Mouse (Mus musculus) liver, embryonic 13.5 days (tissue): ENCODE measurements around the gene Ap1s3. TPM values are rescaled to one million over a fixed set of nuclear protein-coding genes. Genes with fewer than 3 reads are reported as not detected.

ENCODE experiments used
- ATAC-seq: fragments of 200-750 bp; cut with Nextera tagmentation; 2 replicates; pipeline ENCODE4 v1.8.0; 2017; ENCODE audit warnings: low read depth, mild to moderate bottlenecking, moderate number of reproducible peaks, moderate library complexity
- DNase-seq: peaks from one replicate; pipeline ENCODE4 v3.0.0; 2022
- H3K27ac ChIP-seq: fragments of 300-500 bp; sonication (generic); 2 replicates; pipeline ENCODE4 v1.5.1; 2015; ENCODE audit warnings: moderate library complexity, mild to moderate bottlenecking, inconsistent platforms
- H3K27me3 ChIP-seq: fragments of 300-500 bp; sonication (generic); 2 replicates; pipeline ENCODE4 v1.6.1; 2015; ENCODE audit warnings: mild to moderate bottlenecking, inconsistent platforms
- H3K36me3 ChIP-seq: fragments of 300-500 bp; sonication (generic); 2 replicates; pipeline ENCODE4 v1.6.1; 2015; ENCODE audit warnings: mild to moderate bottlenecking, inconsistent platforms
- H3K4me1 ChIP-seq: fragments of 300-500 bp; sonication (generic); replicated peaks from 2 replicates; pipeline ENCODE4 v1.6.1; 2015; ENCODE audit warnings: inconsistent platforms
- H3K4me2 ChIP-seq: fragments of 300-500 bp; sonication (generic); 2 replicates; pipeline ENCODE4 v1.6.1; 2015; ENCODE audit warnings: inconsistent platforms, mild to moderate bottlenecking, moderate library complexity
- H3K4me3 ChIP-seq: fragments of 300-500 bp; sonication (generic); replicated peaks from 2 replicates; pipeline ENCODE4 v1.5.1; 2015; ENCODE audit warnings: mild to moderate bottlenecking, inconsistent platforms
- H3K9ac ChIP-seq: fragments of 300-500 bp; sonication (generic); 2 replicates; pipeline ENCODE4 v1.6.1; 2015; ENCODE audit warnings: mild to moderate bottlenecking, inconsistent platforms
- H3K9me3 ChIP-seq: fragments of 300-500 bp; sonication (generic); replicated peaks from 2 replicates; pipeline ENCODE4 v1.6.1; 2016; ENCODE audit warnings: inconsistent platforms
- WGBS: fragments of 180-500 bp; shearing (Covaris S2); methylation state at CpG from one replicate; pipeline ENCODE4 v1.1.7; 2015; ENCODE audit not compliant: insufficient replicate concordance; 5-methylcytosine and 5-hydroxymethylcytosine counted together
- polyA plus RNA-seq: library from polyadenylated mRNA; unstranded; fragments of >200 nt; fragmentation: Nextera tagmentation; extraction: Ambion mirVana; gene quantifications from 2 replicates; pipeline ENCODE4 v1.2.1, GENCODE M21; 2015

Gene Ap1s3
- polyA plus RNA-seq, 1 experiment from 2014 or later: 0.23 TPM

GRCm38 (mm10) chr1:79664911-79665310 is 6.9 kb downstream of the Ap1s3 start:
- Histone ChIP-seq H3K27me3 (no peaks in the 10 kb centered on the region), H3K9me3 (no peaks in the 10 kb centered on the region), H3K4me3 (no peak overlapping the region), H3K4me2 (no peak overlapping the region), H3K27ac (no peak overlapping the region), H3K36me3 (no peaks in the 10 kb centered on the region), H3K9ac (no peak overlapping the region), H3K4me1 (peaks cover 5% of the 10 kb centered on the region)
- ATAC-seq: no peak
- 63% methylated on average over 4 of the region's 4 CpGs for WGBS
- no peak for DNase-seq

GRCm38 (mm10) chr1:79659598-79659997 is 12.2 kb downstream of the Ap1s3 start:
- Histone ChIP-seq H3K27me3 (no peaks in the 10 kb centered on the region), H3K9me3 (no peaks in the 10 kb centered on the region), H3K4me3 (no peak overlapping the region), H3K4me2 (no peak overlapping the region), H3K4me1 (no peaks in the 10 kb centered on the region), H3K36me3 (no peaks in the 10 kb centered on the region), H3K27ac (no peak overlapping the region), H3K9ac (no peak overlapping the region)
- 69% methylated on average over 7 of the region's 7 CpGs for WGBS
- no peak for DNase-seq
- no peak for ATAC-seq

- Histone ChIP-seq H3K9me3 (no peaks in the 10 kb centered on the region), H3K4me1 (no peaks in the 10 kb centered on the region), H3K27me3 (no peaks in the 10 kb centered on the region), H3K27ac (no peak overlapping the region), H3K36me3 (no peaks in the 10 kb centered on the region), H3K4me2 (no peak overlapping the region), H3K4me3 (no peak overlapping the region), H3K9ac (no peak overlapping the region)
- ATAC-seq (no peak), DNase-seq (no peak)
- WGBS: 48% methylated on average over 1 of the region's 1 CpGs
Measured at GRCm38 (mm10) chr1:79657411-79657810, 14.4 kb downstream of the Ap1s3 start.

GRCm38 (mm10) chr1:79655819-79656555 is 15.8 kb downstream of the Ap1s3 start:
- no peak for ATAC-seq
- DNase-seq: no peak

GRCm38 (mm10) chr1:79654948-79655347 is 16.8 kb downstream of the Ap1s3 start:
- Histone ChIP-seq H3K9me3 (no peaks in the 10 kb centered on the region), H3K4me2 (no peak overlapping the region), H3K9ac (no peak overlapping the region), H3K36me3 (no peaks in the 10 kb centered on the region), H3K27ac (no peak overlapping the region), H3K4me1 (no peaks in the 10 kb centered on the region), H3K27me3 (no peaks in the 10 kb centered on the region), H3K4me3 (no peak overlapping the region)
- DNase-seq: no peak
- ATAC-seq: no peak
- WGBS: 92% methylated on average over 2 of the region's 2 CpGs

More at GRCm38 (mm10) chr1:79655819-79656555, 15.8 kb downstream of the Ap1s3 start:
- H3K27ac ChIP-seq: no peak overlapping the region
- H3K36me3 ChIP-seq: no peaks in the 10 kb centered on the region
- 62% methylated on average over 4 of the region's 4 CpGs for WGBS
- H3K4me3 ChIP-seq: no peak overlapping the region
- no peak overlapping the region for H3K4me2 ChIP-seq
- H3K4me1 ChIP-seq: no peaks in the 10 kb centered on the region
- H3K27me3 ChIP-seq: no peaks in the 10 kb centered on the region
- H3K9ac ChIP-seq: no peak overlapping the region
- no peaks in the 10 kb centered on the region for H3K9me3 ChIP-seq

GRCm38 (mm10) chr1:79643411-79644110 is 28.2 kb downstream of the Ap1s3 start:
- Histone ChIP-seq H3K4me3 (no peak overlapping the region), H3K36me3 (no peaks in the 10 kb centered on the region), H3K9me3 (no peaks in the 10 kb centered on the region), H3K9ac (no peak overlapping the region), H3K4me2 (no peak overlapping the region), H3K27ac (no peak overlapping the region), H3K27me3 (no peaks in the 10 kb centered on the region), H3K4me1 (peaks cover 10% of the 10 kb centered on the region)
- ATAC-seq: no peak
- no peak for DNase-seq
- WGBS: 46% methylated on average over 6 of the region's 6 CpGs

- WGBS: 69% methylated on average over 3 of the region's 3 CpGs
- no peak overlapping the region for H3K4me2 ChIP-seq
- no peaks in the 10 kb centered on the region for H3K9me3 ChIP-seq
- no peaks in the 10 kb centered on the region for H3K27me3 ChIP-seq
- no peak overlapping the region for H3K27ac ChIP-seq
- no peaks in the 10 kb centered on the region for H3K36me3 ChIP-seq
- H3K4me1 ChIP-seq: peaks cover 10% of the 10 kb centered on the region
- ATAC-seq (no peak), DNase-seq (no peak)
- no peak overlapping the region for H3K9ac ChIP-seq
- no peak overlapping the region for H3K4me3 ChIP-seq
Measured at GRCm38 (mm10) chr1:79642680-79643079, 29.1 kb downstream of the Ap1s3 start.

GRCm38 (mm10) chr1:79641355-79641754 is 30.4 kb downstream of the Ap1s3 start:
- H3K4me2 ChIP-seq: no peak overlapping the region
- no peaks in the 10 kb centered on the region for H3K27me3 ChIP-seq
- ATAC-seq (peak; percentile 84), DNase-seq (peak; percentile 29)
- no peak overlapping the region for H3K4me3 ChIP-seq
- H3K27ac ChIP-seq: no peak overlapping the region
- H3K9me3 ChIP-seq: no peaks in the 10 kb centered on the region
- WGBS: 17% methylated on average over 6 of the region's 6 CpGs
- H3K4me1 ChIP-seq: peaks cover 10% of the 10 kb centered on the region
- no peak overlapping the region for H3K9ac ChIP-seq
- no peaks in the 10 kb centered on the region for H3K36me3 ChIP-seq

GRCm38 (mm10) chr1:79640151-79640550 is 31.6 kb downstream of the Ap1s3 start:
- WGBS: 70% methylated on average over 7 of the region's 7 CpGs
- H3K4me1 ChIP-seq: peaks cover 10% of the 10 kb centered on the region
- no peak overlapping the region for H3K27ac ChIP-seq
- H3K36me3 ChIP-seq: no peaks in the 10 kb centered on the region
- H3K27me3 ChIP-seq: no peaks in the 10 kb centered on the region
- no peak overlapping the region for H3K4me2 ChIP-seq
- DNase-seq: no peak
- no peak overlapping the region for H3K9ac ChIP-seq
- no peaks in the 10 kb centered on the region for H3K9me3 ChIP-seq
- no peak for ATAC-seq
- no peak overlapping the region for H3K4me3 ChIP-seq

- WGBS: 71% methylated on average over 5 of the region's 5 CpGs
- no peak overlapping the region for H3K27ac ChIP-seq
- no peaks in the 10 kb centered on the region for H3K36me3 ChIP-seq
- no peak for ATAC-seq
- no peaks in the 10 kb centered on the region for H3K9me3 ChIP-seq
- no peak overlapping the region for H3K9ac ChIP-seq
- DNase-seq: no peak
- H3K27me3 ChIP-seq: no peaks in the 10 kb centered on the region
- no peak overlapping the region for H3K4me2 ChIP-seq
- no peak overlapping the region for H3K4me3 ChIP-seq
- peaks cover 10% of the 10 kb centered on the region for H3K4me1 ChIP-seq
Measured at GRCm38 (mm10) chr1:79639683-79640082, 32.1 kb downstream of the Ap1s3 start.

- no peak overlapping the region for H3K4me3 ChIP-seq
- H3K36me3 ChIP-seq: no peaks in the 10 kb centered on the region
- ATAC-seq (no peak), DNase-seq (no peak)
- 71% methylated on average over 6 of the region's 6 CpGs for WGBS
- no peak overlapping the region for H3K4me2 ChIP-seq
- no peaks in the 10 kb centered on the region for H3K27me3 ChIP-seq
- no peaks in the 10 kb centered on the region for H3K9me3 ChIP-seq
- peaks cover 8% of the 10 kb centered on the region for H3K4me1 ChIP-seq
- H3K9ac ChIP-seq: no peak overlapping the region
- no peak overlapping the region for H3K27ac ChIP-seq
Measured at GRCm38 (mm10) chr1:79639107-79639506, 32.7 kb downstream of the Ap1s3 start.

- WGBS: 73% methylated on average over 2 of the region's 2 CpGs
- Histone ChIP-seq H3K4me3 (no peak overlapping the region), H3K27me3 (no peaks in the 10 kb centered on the region), H3K9ac (no peak overlapping the region), H3K4me2 (no peak overlapping the region), H3K4me1 (peaks cover 6% of the 10 kb centered on the region), H3K9me3 (no peaks in the 10 kb centered on the region), H3K36me3 (no peaks in the 10 kb centered on the region), H3K27ac (no peak overlapping the region)
- DNase-seq (no peak), ATAC-seq (no peak)
Measured at GRCm38 (mm10) chr1:79637768-79638167, 34.0 kb downstream of the Ap1s3 start.
